Mouse (Mus musculus): ENCODE data around the gene Nrf1. TPM values are rescaled to one million over a fixed set of nuclear protein-coding genes. Genes with fewer than 3 reads are reported as not detected.

Nrf1 gene
- polyA plus RNA-seq, 1 experiment from 2014 or later = 32.0 TPM

DNA sequence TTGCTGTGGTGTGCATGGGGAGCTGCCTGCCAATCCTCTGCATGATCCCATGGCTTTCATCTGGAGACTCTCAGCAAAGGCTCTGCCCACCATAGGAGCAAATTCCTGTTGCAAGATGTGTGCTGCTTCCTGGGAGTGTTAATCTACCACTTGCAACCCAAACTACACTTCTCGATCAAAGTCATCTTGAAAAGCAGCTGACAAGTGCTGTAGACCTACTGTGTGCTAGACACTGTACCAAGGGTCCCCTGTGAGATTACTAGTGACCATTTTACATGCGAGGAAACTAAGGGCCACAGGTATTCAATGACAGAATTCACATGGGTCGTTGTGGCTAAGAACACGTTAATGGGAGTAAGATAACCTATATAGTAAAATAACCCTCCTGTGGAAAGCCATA lies 95.5 kb downstream of the Nrf1 start:
- H3K36me3 ChIP-seq (ENCODE audit: insufficient read depth, low read length) = peaks cover 29% of the 10 kb centered on the region; the same call in 1 of the 2 replicates
- no peak for DNase-seq (ENCODE audit: low spot score)

DNA sequence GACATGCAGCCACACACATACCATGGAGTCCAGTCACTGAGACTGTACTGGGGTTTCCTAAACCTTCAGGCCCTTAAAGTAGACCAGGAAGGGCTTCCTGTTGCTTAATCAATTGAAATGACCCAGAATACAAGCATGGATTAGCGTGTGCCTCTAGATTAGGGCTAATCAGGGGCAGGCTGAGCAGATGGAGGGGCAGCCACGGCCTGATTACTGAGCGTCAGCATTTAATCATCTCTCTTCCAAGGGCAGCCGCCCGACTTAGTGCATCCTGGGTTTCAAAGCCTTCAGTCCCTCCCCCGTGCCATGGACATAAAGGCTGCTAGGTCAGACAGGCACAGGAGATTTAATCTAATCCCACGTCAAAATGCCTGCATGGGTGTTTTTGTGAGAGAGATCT lies 99.3 kb downstream of the Nrf1 start:
- no peak overlapping the region for H3K4me2 ChIP-seq (ENCODE audit: low read length)
- no peaks in the 10 kb centered on the region for H3K4me1 ChIP-seq (replicated peaks; ENCODE audit: insufficient read depth, low read length)
- no peak for DNase-seq (ENCODE audit: low spot score)
- no peaks in the 10 kb centered on the region for H3K9me3 ChIP-seq (replicated peaks; ENCODE audit: low read length)
- peaks cover 23% of the 10 kb centered on the region for H3K36me3 ChIP-seq (ENCODE audit: insufficient read depth, low read length)
- H3K27ac ChIP-seq = no peak overlapping the region
- no peak for TF ChIP-seq CTCF (IDR thresholded peaks at IDR 0.05; ENCODE audit: low read depth)
- H3K4me3 ChIP-seq (replicated peaks; ENCODE audit: low read depth, low read length) = no peak overlapping the region
- no peak for ATAC-seq (replicated peaks; ENCODE audit: low FRiP score, low read depth)
- H3K9ac ChIP-seq (ENCODE audit: low read depth, low read length) = no peak overlapping the region
- WGBS = 54% methylated on average over 7 of the region's 7 CpGs
- no peaks in the 10 kb centered on the region for H3K27me3 ChIP-seq (ENCODE audit: insufficient read depth, low read length)

More for the DNA sequence above, 95.5 kb downstream of the Nrf1 start:
- no peak overlapping the region for H3K4me2 ChIP-seq (ENCODE audit: low read length)
- no peak for ATAC-seq (replicated peaks; ENCODE audit: low FRiP score, low read depth)
- TF ChIP-seq CTCF (IDR thresholded peaks at IDR 0.05; ENCODE audit: low read depth) = no peak
- no peak overlapping the region for H3K27ac ChIP-seq
- no peak overlapping the region for H3K4me3 ChIP-seq (replicated peaks; ENCODE audit: low read depth, low read length)
- H3K9ac ChIP-seq (ENCODE audit: low read depth, low read length) = no peak overlapping the region
- H3K27me3 ChIP-seq (ENCODE audit: insufficient read depth, low read length) = no peaks in the 10 kb centered on the region
- WGBS = 95% methylated on average over 4 of the region's 4 CpGs
- no peaks in the 10 kb centered on the region for H3K9me3 ChIP-seq (replicated peaks; ENCODE audit: low read length)
- H3K4me1 ChIP-seq (replicated peaks; ENCODE audit: insufficient read depth, low read length) = no peaks in the 10 kb centered on the region

DNA sequence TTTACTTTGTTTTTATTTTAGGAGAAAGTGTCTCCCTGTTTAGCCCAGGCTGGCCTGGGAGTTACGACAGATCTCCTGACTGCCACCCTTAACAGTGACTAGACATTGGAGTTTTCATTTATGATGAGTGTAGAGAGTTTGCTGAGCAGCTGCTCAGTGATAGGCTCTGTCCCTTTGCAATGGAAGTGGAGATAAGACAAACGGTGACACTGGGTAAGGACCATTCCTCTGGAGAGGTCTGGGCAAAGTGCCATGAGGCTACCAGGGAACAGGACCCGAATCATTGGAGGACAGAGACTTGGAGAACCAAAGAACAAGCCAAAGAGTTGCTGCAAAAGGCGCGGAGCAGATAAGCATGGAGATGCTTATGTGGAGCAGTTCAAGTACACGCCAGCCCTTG lies 100.0 kb downstream of the Nrf1 start:
- Histone ChIP-seq H3K9me3 (replicated peaks; ENCODE audit: low read length) (no peaks in the 10 kb centered on the region), H3K36me3 (ENCODE audit: insufficient read depth, low read length) (peaks cover 28% of the 10 kb centered on the region), H3K27ac (no peak overlapping the region), H3K27me3 (ENCODE audit: insufficient read depth, low read length) (no peaks in the 10 kb centered on the region), H3K4me3 (replicated peaks; ENCODE audit: low read depth, low read length) (no peak overlapping the region), H3K4me2 (ENCODE audit: low read length) (no peak overlapping the region), H3K9ac (ENCODE audit: low read depth, low read length) (no peak overlapping the region), H3K4me1 (replicated peaks; ENCODE audit: insufficient read depth, low read length) (no peaks in the 10 kb centered on the region)
- ATAC-seq (replicated peaks; ENCODE audit: low FRiP score, low read depth) (no peak), DNase-seq (ENCODE audit: low spot score) (no peak)
- WGBS = 83% methylated on average over 6 of the region's 6 CpGs
- no peak for TF ChIP-seq CTCF (IDR thresholded peaks at IDR 0.05; ENCODE audit: low read depth)

- no peaks in the 10 kb centered on the region for H3K27me3 ChIP-seq (ENCODE audit: insufficient read depth, low read length)
- ATAC-seq (replicated peaks; ENCODE audit: low FRiP score, low read depth) (no peak), DNase-seq (ENCODE audit: low spot score) (no peak)
- H3K4me1 ChIP-seq (replicated peaks; ENCODE audit: insufficient read depth, low read length) = no peaks in the 10 kb centered on the region
- no peaks in the 10 kb centered on the region for H3K9me3 ChIP-seq (replicated peaks; ENCODE audit: low read length)
- no peak overlapping the region for H3K9ac ChIP-seq (ENCODE audit: low read depth, low read length)
- H3K27ac ChIP-seq = no peak overlapping the region
- H3K4me3 ChIP-seq (replicated peaks; ENCODE audit: low read depth, low read length) = no peak overlapping the region
- WGBS = 92% methylated on average over 8 of the region's 8 CpGs
- H3K4me2 ChIP-seq (ENCODE audit: low read length) = no peak overlapping the region
- peaks cover 25% of the 10 kb centered on the region for H3K36me3 ChIP-seq (ENCODE audit: insufficient read depth, low read length)
- no peak for TF ChIP-seq CTCF (IDR thresholded peaks at IDR 0.05; ENCODE audit: low read depth)
Observed at GRCm38 (mm10) chr6:30150471-30150870, 102.7 kb downstream of the Nrf1 start.

GRCm38 (mm10) chr6:30152163-30152562 lies 104.4 kb downstream of the Nrf1 start:
- no peak for ATAC-seq (replicated peaks; ENCODE audit: low FRiP score, low read depth)
- H3K4me3 ChIP-seq (replicated peaks; ENCODE audit: low read depth, low read length) = no peak overlapping the region
- no peak overlapping the region for H3K9ac ChIP-seq (ENCODE audit: low read depth, low read length)
- H3K27ac ChIP-seq = no peak overlapping the region
- H3K4me1 ChIP-seq (replicated peaks; ENCODE audit: insufficient read depth, low read length) = no peaks in the 10 kb centered on the region
- no peaks in the 10 kb centered on the region for H3K9me3 ChIP-seq (replicated peaks; ENCODE audit: low read length)
- H3K27me3 ChIP-seq (ENCODE audit: insufficient read depth, low read length) = no peaks in the 10 kb centered on the region
- peaks cover 25% of the 10 kb centered on the region for H3K36me3 ChIP-seq (ENCODE audit: insufficient read depth, low read length)
- 84% methylated on average over 12 of the region's 12 CpGs for WGBS
- DNase-seq (ENCODE audit: low spot score) = no peak
- H3K4me2 ChIP-seq (ENCODE audit: low read length) = no peak overlapping the region
- no peak for TF ChIP-seq CTCF (IDR thresholded peaks at IDR 0.05; ENCODE audit: low read depth)

- ATAC-seq (replicated peaks; ENCODE audit: low FRiP score, low read depth) = no peak
- TF ChIP-seq CTCF (IDR thresholded peaks at IDR 0.05; ENCODE audit: low read depth) = no peak
- Histone ChIP-seq H3K27ac (no peak overlapping the region), H3K4me1 (replicated peaks; ENCODE audit: insufficient read depth, low read length) (no peaks in the 10 kb centered on the region), H3K27me3 (ENCODE audit: insufficient read depth, low read length) (no peaks in the 10 kb centered on the region), H3K9ac (ENCODE audit: low read depth, low read length) (no peak overlapping the region), H3K36me3 (ENCODE audit: insufficient read depth, low read length) (peaks cover 25% of the 10 kb centered on the region), H3K4me2 (ENCODE audit: low read length) (no peak overlapping the region), H3K4me3 (replicated peaks; ENCODE audit: low read depth, low read length) (no peak overlapping the region), H3K9me3 (replicated peaks; ENCODE audit: low read length) (no peaks in the 10 kb centered on the region)
- 67% methylated on average over 10 of the region's 10 CpGs for WGBS
- no peak for DNase-seq (ENCODE audit: low spot score)
Observed at GRCm38 (mm10) chr6:30152649-30153048, 104.9 kb downstream of the Nrf1 start.

- Histone ChIP-seq H3K4me3 (replicated peaks; ENCODE audit: low read depth, low read length) (no peak overlapping the region), H3K9ac (ENCODE audit: low read depth, low read length) (no peak overlapping the region), H3K4me1 (replicated peaks; ENCODE audit: insufficient read depth, low read length) (no peaks in the 10 kb centered on the region), H3K27me3 (ENCODE audit: insufficient read depth, low read length) (no peaks in the 10 kb centered on the region), H3K36me3 (ENCODE audit: insufficient read depth, low read length) (peaks cover 24% of the 10 kb centered on the region), H3K27ac (no peak overlapping the region), H3K4me2 (ENCODE audit: low read length) (no peak overlapping the region), H3K9me3 (replicated peaks; ENCODE audit: low read length) (no peaks in the 10 kb centered on the region)
- no peak for TF ChIP-seq CTCF (IDR thresholded peaks at IDR 0.05; ENCODE audit: low read depth)
- no peak for ATAC-seq (replicated peaks; ENCODE audit: low FRiP score, low read depth)
- DNase-seq (ENCODE audit: low spot score) = no peak
- WGBS = 62% methylated on average over 3 of the region's 3 CpGs
Observed at GRCm38 (mm10) chr6:30153076-30153475, 105.3 kb downstream of the Nrf1 start.

Measured in kidney, postnatal 0 days (tissue).